Comparison of ENCODE assay signal across 20 mouse cellular contexts in the genomic region with DNA sequence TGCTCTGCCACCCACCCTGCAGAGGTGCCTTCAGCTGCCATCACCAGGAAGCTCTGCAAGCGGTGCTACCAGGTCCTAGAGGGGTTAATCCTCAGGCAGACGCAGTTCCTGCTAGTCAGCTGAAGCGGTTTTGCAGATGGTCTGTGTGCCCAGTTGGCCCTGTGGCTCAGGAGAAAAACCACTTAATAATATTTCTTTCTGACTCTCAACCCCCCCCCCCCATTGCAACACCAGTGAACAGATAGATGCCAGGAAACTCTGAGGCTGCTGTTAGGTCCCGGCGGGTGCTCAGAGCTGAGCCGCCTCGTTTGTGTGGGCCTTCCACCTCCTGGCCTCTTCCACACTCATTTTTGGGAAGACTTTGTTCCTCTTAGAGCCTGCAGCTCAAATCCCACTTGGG.
DNase-seq lines count a peak whose midpoint lies in the region; ATAC-seq lines count a peak whose summit lies in the region.
"Had no signal": no experiment of that assay in that cellular context is flagged by ENCODE, and none has a peak within 500 bp of the region (broad histone marks: within the 10 kb centered on the region; RNA-seq: fewer than 3 reads in every experiment).

No protein-coding gene starts in this region.

- H3K4me1 ChIP-seq in forebrain, embryonic 11.5 days (replicated peaks; ENCODE audit: control insufficient read depth, insufficient read depth, low read length), result peaks cover 3% of the 10 kb centered on the region; the same call in 1 of the 2 replicates

- H3K27ac ChIP-seq in forebrain, embryonic 11.5 days (ENCODE audit: low read depth, low read length), result no peak overlapping the region
- H3K27ac ChIP-seq: embryonic facial prominence, embryonic 12.5 days; hindbrain, embryonic 15.5 days; kidney, embryonic 15.5 days had no signal

- H3K4me2 ChIP-seq in forebrain, embryonic 11.5 days (ENCODE audit: low read depth, low read length, severe bottlenecking), result no peak overlapping the region
- H3K4me2 ChIP-seq: embryonic facial prominence, embryonic 12.5 days; heart, embryonic 12.5 days; hindbrain, embryonic 15.5 days; kidney, embryonic 15.5 days had no signal

- DNase-seq in gastrocnemius, postnatal 25 days, result peak; percentile 56
- no peak for DNase-seq in gastrocnemius, adult 8-10 months (ENCODE audit: low spot score in 2 of 2)
- DNase-seq in adipocyte (ENCODE audit: low spot score), result peak; percentile 73
- peak; percentile 65 for DNase-seq in fibroblast of lung, adult 2 months (ENCODE audit: low read depth)
- no peak for DNase-seq in forebrain, embryonic 11.5 days (ENCODE audit: low spot score)
- DNase-seq: adrenal gland, adult 8-10 months; cerebellum, adult 8-10 months; kidney, postnatal 4 days; liver; liver, postnatal 0 days; lung, postnatal 14 days; retina, postnatal 1 day had no signal

- no peak overlapping the region for H3K9ac ChIP-seq in forebrain, embryonic 11.5 days (ENCODE audit: low read length)
- H3K9ac ChIP-seq: embryonic facial prominence, embryonic 12.5 days; heart, embryonic 12.5 days; hindbrain, embryonic 15.5 days; kidney, embryonic 15.5 days; liver, postnatal 0 days had no signal

- H3K9me3 ChIP-seq in forebrain, embryonic 11.5 days (ENCODE audit: control insufficient read depth, low read length), result no peaks in the 10 kb centered on the region
- H3K9me3 ChIP-seq: embryonic facial prominence, embryonic 12.5 days; heart, embryonic 12.5 days; hindbrain, embryonic 15.5 days; kidney, embryonic 15.5 days had no signal

- H3K27me3 ChIP-seq in forebrain, embryonic 11.5 days (ENCODE audit: control insufficient read depth, insufficient read depth, low read length), result no peaks in the 10 kb centered on the region
- H3K27me3 ChIP-seq: embryonic facial prominence, embryonic 12.5 days; heart, embryonic 12.5 days; hindbrain, embryonic 15.5 days; kidney, embryonic 15.5 days had no signal

- no peaks in the 10 kb centered on the region for H3K36me3 ChIP-seq in forebrain, embryonic 11.5 days (ENCODE audit: control insufficient read depth, insufficient read depth, low read length)
- H3K36me3 ChIP-seq: embryonic facial prominence, embryonic 12.5 days; heart, embryonic 12.5 days; hindbrain, embryonic 15.5 days; kidney, embryonic 15.5 days had no signal

- 76% methylated on average over 7 of the region's 7 CpGs for WGBS in forebrain, embryonic 11.5 days

- ATAC-seq in megakaryocyte progenitor cell, adult 5-6 weeks (replicated peaks; ENCODE audit: poor library complexity), result peak; percentile 67
- no peak for ATAC-seq in forebrain, embryonic 11.5 days (replicated peaks; ENCODE audit: low FRiP score)
- no peak for ATAC-seq in cerebellum, adult (ENCODE audit: insufficient number of reproducible peaks, low FRiP score, low TSS enrichment)
- ATAC-seq: intestine, postnatal 0 days; liver, postnatal 0 days; midbrain, embryonic 16.5 days had no signal

- H3K4me3 ChIP-seq in forebrain, embryonic 11.5 days (ENCODE audit: low read depth, low read length), result no peak overlapping the region
- H3K4me3 ChIP-seq: embryonic facial prominence, embryonic 12.5 days; heart, embryonic 12.5 days; hindbrain, embryonic 15.5 days; kidney, embryonic 15.5 days had no signal

Comparison
In these comparisons a context has a peak if more than half of its experiments do, and no peak if none do; other contexts are left out.
1. DNase-seq: peak in gastrocnemius, postnatal 25 days (single experiment), adipocyte (single experiment) and fibroblast of lung, adult 2 months (single experiment); none in gastrocnemius, adult 8-10 months (0 of 2) and forebrain, embryonic 11.5 days (single experiment).